Mouse (Mus musculus): ENCODE measurements around the gene Kcnh3.

GRCm38 (mm10) chr15:99234326-99235010, 9.8 kb downstream of the Kcnh3 start:
- no peak for TF ChIP-seq CTCF (conservative IDR thresholded peaks at IDR 0.05; ENCODE audit: insufficient read depth, insufficient read length, low read depth, low read length)
- no peak for TF ChIP-seq POLR2A (IDR thresholded peaks at IDR 0.05; ENCODE audit: low read depth, low read length)

All from kidney, adult 2 months (tissue).